Mouse (Mus musculus) intestine, embryonic 16.5 days (tissue): ENCODE measurements around the gene Gnat1. TPM values are rescaled to one million over a fixed set of nuclear protein-coding genes. Genes with fewer than 3 reads are reported as not detected.

Source experiments
- ATAC-seq: fragments of 200-750 bp; cut with Nextera tagmentation; 2 replicates; pipeline ENCODE4 v1.8.0; 2017; ENCODE audit warnings: moderate TSS enrichment, moderate library complexity
- H3K27ac ChIP-seq: fragments of 300-500 bp; sonication (generic); 2 replicates; pipeline ENCODE4 v1.5.1; 2014; ENCODE audit warnings: mild to moderate bottlenecking, low read length
- H3K27me3 ChIP-seq: fragments of 300-500 bp; sonication (generic); replicated peaks from 2 replicates; pipeline ENCODE4 v1.6.1; 2014; ENCODE audit warnings: low read length, control low read depth, mixed read lengths; ENCODE audit not compliant: control insufficient read depth, insufficient read depth
- H3K36me3 ChIP-seq: fragments of 300-500 bp; sonication (generic); 2 replicates; pipeline ENCODE4 v1.6.1; 2014; ENCODE audit warnings: low read length, control low read depth; ENCODE audit not compliant: control insufficient read depth, insufficient read depth
- H3K4me1 ChIP-seq: fragments of 300-500 bp; sonication (generic); 2 replicates; pipeline ENCODE4 v1.6.1; 2014; ENCODE audit warnings: low read length, control low read depth, mixed read lengths; ENCODE audit not compliant: control insufficient read depth, insufficient read depth
- H3K4me2 ChIP-seq: fragments of 300-500 bp; sonication (generic); 2 replicates; pipeline ENCODE4 v1.6.1; 2014; ENCODE audit warnings: low read depth, low read length, control low read depth
- H3K4me3 ChIP-seq: fragments of 300-500 bp; sonication (generic); 2 replicates; pipeline ENCODE4 v1.5.1; 2014; ENCODE audit warnings: mild to moderate bottlenecking, low read length
- H3K9ac ChIP-seq: fragments of 300-500 bp; sonication (generic); 2 replicates; pipeline ENCODE4 v1.6.1; 2014; ENCODE audit warnings: low read depth, low read length
- H3K9me3 ChIP-seq: fragments of 300-500 bp; sonication (generic); 2 replicates; pipeline ENCODE4 v1.6.1; 2016; ENCODE audit warnings: low read length, control low read depth; ENCODE audit not compliant: control insufficient read depth
- WGBS: fragments of 180-500 bp; shearing (Covaris S2); extraction: QIAGEN DNeasy Blood & Tissue Kit; methylation state at CpG from one replicate; pipeline ENCODE4 v1.1.7; 2014; 5-methylcytosine and 5-hydroxymethylcytosine counted together
- polyA plus RNA-seq: library from polyadenylated mRNA; unstranded; fragments of >200 nt; fragmentation: Nextera tagmentation; extraction: Ambion mirVana; gene quantifications from 2 replicates; pipeline ENCODE4 v1.2.1, GENCODE M21; 2015

The Gnat1 gene
- polyA plus RNA-seq, 1 experiment from 2014 or later: 1.6 TPM

- ATAC-seq: no peak
- Histone ChIP-seq H3K4me3 (no peak overlapping the region), H3K27ac (no peak overlapping the region), H3K36me3 (no peaks in the 10 kb centered on the region), H3K4me2 (no peak overlapping the region), H3K9me3 (no peaks in the 10 kb centered on the region), H3K9ac (no peak overlapping the region), H3K4me1 (peaks cover 35% of the 10 kb centered on the region), H3K27me3 (no peaks in the 10 kb centered on the region)
- 73% methylated on average over 7 of the region's 7 CpGs for WGBS
Observed at GRCm38 (mm10) chr9:107694627-107695026, 15.1 kb upstream of the Gnat1 start.

- 0 out of 2 replicates have a peak overlapping the region, but pooled peaks have one; percentile 4 for H3K9ac ChIP-seq
- H3K4me3 ChIP-seq: no peak overlapping the region
- H3K9me3 ChIP-seq: no peaks in the 10 kb centered on the region
- H3K27me3 ChIP-seq: no peaks in the 10 kb centered on the region
- 64% methylated on average over 4 of the region's 4 CpGs for WGBS
- ATAC-seq: no peak
- no peak overlapping the region for H3K27ac ChIP-seq
- no peak overlapping the region for H3K4me2 ChIP-seq
- H3K36me3 ChIP-seq: no peaks in the 10 kb centered on the region
- H3K4me1 ChIP-seq: peaks cover 24% of the 10 kb centered on the region
Observed at GRCm38 (mm10) chr9:107693433-107693987, 14.0 kb upstream of the Gnat1 start.

GRCm38 (mm10) chr9:107692785-107693184 lies 13.3 kb upstream of the Gnat1 start:
- 68% methylated on average over 5 of the region's 5 CpGs for WGBS
- H3K4me2 ChIP-seq: no peak overlapping the region
- no peak for ATAC-seq
- H3K36me3 ChIP-seq: peaks cover 4% of the 10 kb centered on the region; the same call in 1 of the 2 replicates
- no peaks in the 10 kb centered on the region for H3K27me3 ChIP-seq
- H3K4me3 ChIP-seq: no peak overlapping the region
- no peak overlapping the region for H3K9ac ChIP-seq
- no peaks in the 10 kb centered on the region for H3K9me3 ChIP-seq
- H3K27ac ChIP-seq: no peak overlapping the region
- H3K4me1 ChIP-seq: peaks cover 17% of the 10 kb centered on the region

GRCm38 (mm10) chr9:107690391-107690790 lies 10.9 kb upstream of the Gnat1 start:
- Histone ChIP-seq H3K9ac (no peak overlapping the region), H3K4me3 (no peak overlapping the region), H3K4me2 (no peak overlapping the region), H3K9me3 (no peaks in the 10 kb centered on the region), H3K27me3 (no peaks in the 10 kb centered on the region), H3K4me1 (no peaks in the 10 kb centered on the region), H3K27ac (no peak overlapping the region), H3K36me3 (peaks cover 9% of the 10 kb centered on the region; the same call in 1 of the 2 replicates)
- WGBS: 77% methylated on average over 8 of the region's 8 CpGs
- no peak for ATAC-seq

- no peak for ATAC-seq
- H3K27ac ChIP-seq: no peak overlapping the region
- no peak overlapping the region for H3K4me3 ChIP-seq
- H3K4me2 ChIP-seq: no peak overlapping the region
- 74% methylated on average over 7 of the region's 7 CpGs for WGBS
- H3K9ac ChIP-seq: no peak overlapping the region; the same call in 1 of the 2 replicates
- H3K36me3 ChIP-seq: peaks cover 15% of the 10 kb centered on the region; the same call in 1 of the 2 replicates
- H3K4me1 ChIP-seq: no peaks in the 10 kb centered on the region
- H3K27me3 ChIP-seq: no peaks in the 10 kb centered on the region
- H3K9me3 ChIP-seq: no peaks in the 10 kb centered on the region
Observed at GRCm38 (mm10) chr9:107688939-107689338, 9.4 kb upstream of the Gnat1 start.

GRCm38 (mm10) chr9:107688415-107688814 lies 8.9 kb upstream of the Gnat1 start:
- ATAC-seq: no peak
- Histone ChIP-seq H3K9me3 (no peaks in the 10 kb centered on the region), H3K27me3 (no peaks in the 10 kb centered on the region), H3K4me1 (no peaks in the 10 kb centered on the region), H3K27ac (no peak overlapping the region), H3K36me3 (peaks cover 16% of the 10 kb centered on the region), H3K9ac (no peak overlapping the region), H3K4me2 (no peak overlapping the region), H3K4me3 (no peak overlapping the region)
- WGBS: 91% methylated on average over 5 of the region's 5 CpGs

- H3K9ac ChIP-seq: no peak overlapping the region
- H3K36me3 ChIP-seq: peaks cover 16% of the 10 kb centered on the region
- H3K27me3 ChIP-seq: no peaks in the 10 kb centered on the region
- no peaks in the 10 kb centered on the region for H3K9me3 ChIP-seq
- WGBS: 34% methylated on average over 17 of the region's 17 CpGs
- no peak overlapping the region for H3K27ac ChIP-seq
- H3K4me1 ChIP-seq: no peaks in the 10 kb centered on the region
- H3K4me3 ChIP-seq: no peak overlapping the region
- no peak overlapping the region for H3K4me2 ChIP-seq
- peak; percentile 73 for ATAC-seq
Observed at GRCm38 (mm10) chr9:107685231-107685981, 5.9 kb upstream of the Gnat1 start.

- no peak for ATAC-seq
- no peak overlapping the region for H3K9ac ChIP-seq
- H3K4me2 ChIP-seq: no peak overlapping the region
- 78% methylated on average over 20 of the region's 20 CpGs for WGBS
- H3K27ac ChIP-seq: no peak overlapping the region
- no peak overlapping the region for H3K4me3 ChIP-seq
- H3K9me3 ChIP-seq: no peaks in the 10 kb centered on the region
- H3K4me1 ChIP-seq: no peaks in the 10 kb centered on the region; the same call in 1 of the 2 replicates
- peaks cover 8% of the 10 kb centered on the region for H3K36me3 ChIP-seq
- peaks cover 3% of the 10 kb centered on the region; the same call in 1 of the 2 replicates for H3K27me3 ChIP-seq
Observed at GRCm38 (mm10) chr9:107682405-107682804, 2.9 kb upstream of the Gnat1 start.

GRCm38 (mm10) chr9:107678861-107679260 lies 651 bp downstream of the Gnat1 start:
- 89% methylated on average over 2 of the region's 2 CpGs for whole genome bisulfite sequencing
- Histone ChIP-seq H3K4me1 (peaks cover 16% of the 10 kb centered on the region), H3K27me3 (peaks cover 25% of the 10 kb centered on the region), H3K9me3 (no peaks in the 10 kb centered on the region), H3K4me3 (no peak overlapping the region), H3K36me3 (peaks cover under 1% of the 10 kb centered on the region; the same call in 1 of the 2 replicates), H3K27ac (no peak overlapping the region), H3K9ac (no peak overlapping the region), H3K4me2 (no peak overlapping the region)
- no peak for ATAC-seq
